Mouse (Mus musculus): ENCODE measurements around the gene Srebf2. TPM values are rescaled to one million over a fixed set of nuclear protein-coding genes. Genes with fewer than 3 reads are reported as not detected.

The Srebf2 gene
- polyA plus RNA-seq, 1 experiment = 180 TPM

DNA sequence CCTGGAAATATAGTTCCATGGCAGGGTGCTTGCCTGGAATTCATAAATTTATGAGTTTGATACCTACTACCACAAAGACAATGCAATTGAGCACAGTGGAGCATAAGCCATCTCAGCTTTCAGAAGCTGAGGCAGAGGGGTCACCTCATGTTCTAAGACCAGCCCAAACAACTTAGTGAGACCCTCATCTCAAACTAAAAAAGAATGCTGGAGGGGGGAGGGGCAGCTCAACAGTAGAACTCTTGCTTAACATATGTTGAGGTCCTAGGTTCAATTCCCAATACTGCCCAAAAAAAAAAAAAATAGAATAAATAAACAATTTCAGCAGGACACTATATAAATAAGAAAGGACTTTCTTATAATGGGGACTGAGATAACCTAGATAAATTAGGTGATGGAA lies 3.1 kb downstream of the Srebf2 start:
- H3ac ChIP-seq (ENCODE audit: control insufficient read depth, insufficient read length, low read depth) = no peak overlapping the region
- H3K79me2 ChIP-seq (ENCODE audit: control insufficient read depth, insufficient read depth) = peaks cover 80% of the 10 kb centered on the region
- no peaks in the 10 kb centered on the region for H3K27me3 ChIP-seq (ENCODE audit: control insufficient read depth, insufficient read depth, insufficient read length)
- TF ChIP-seq MYOD1 (IDR thresholded peaks at IDR 0.05; ENCODE audit: control insufficient read depth, insufficient read length, low read depth) (no peak), CEBPB (IDR thresholded peaks at IDR 0.05; ENCODE audit: low read depth) (no peak), MAX (IDR thresholded peaks at IDR 0.05) (no peak), CTCF (IDR thresholded peaks at IDR 0.05; ENCODE audit: control insufficient read depth, insufficient read depth, insufficient read length) (no peak), USF1 (IDR thresholded peaks at IDR 0.05; ENCODE audit: low read depth) (no peak), FOSL1 (IDR thresholded peaks at IDR 0.05; ENCODE audit: insufficient read depth, low read length, poor library complexity, severe bottlenecking) (no peak), MYOG (IDR thresholded peaks at IDR 0.05; ENCODE audit: control insufficient read depth, extremely low read depth, insufficient read length) (no peak)
- no peak overlapping the region for H3K4me3 ChIP-seq (ENCODE audit: insufficient read depth, poor library complexity, severe bottlenecking)
- H3K36me3 ChIP-seq (ENCODE audit: control insufficient read depth, insufficient read depth) = peaks cover 28% of the 10 kb centered on the region
- H3K79me3 ChIP-seq (ENCODE audit: low read depth) = peaks cover 72% of the 10 kb centered on the region

DNA sequence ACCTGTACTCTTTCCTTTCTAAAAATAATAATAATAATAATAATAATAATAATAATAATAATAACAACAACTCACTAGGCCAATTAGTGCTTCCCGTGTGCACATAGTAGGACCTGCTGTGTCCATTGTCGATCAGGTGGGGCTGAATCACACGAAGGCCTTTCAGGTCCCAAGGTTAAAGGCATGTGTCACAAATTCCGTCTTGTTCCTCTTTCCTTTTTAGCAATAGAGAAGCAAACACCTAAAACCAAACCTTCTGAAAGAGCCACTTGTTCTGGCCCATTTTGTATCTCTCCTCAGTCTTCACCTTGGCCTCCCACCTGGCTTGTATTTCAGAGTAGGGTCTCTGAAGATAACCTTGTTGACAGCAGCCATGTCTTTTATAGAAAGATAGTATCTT lies 4.2 kb downstream of the Srebf2 start:
- peaks cover 28% of the 10 kb centered on the region for H3K36me3 ChIP-seq (ENCODE audit: control insufficient read depth, insufficient read depth)
- TF ChIP-seq CTCF (IDR thresholded peaks at IDR 0.05; ENCODE audit: control insufficient read depth, insufficient read depth, insufficient read length) = no peak
- no peak for TF ChIP-seq FOSL1 (IDR thresholded peaks at IDR 0.05; ENCODE audit: insufficient read depth, low read length, poor library complexity, severe bottlenecking)
- no peak for TF ChIP-seq MYOD1 (IDR thresholded peaks at IDR 0.05; ENCODE audit: control insufficient read depth, insufficient read length, low read depth)
- TF ChIP-seq MYOG (IDR thresholded peaks at IDR 0.05; ENCODE audit: control insufficient read depth, extremely low read depth, insufficient read length) = no peak
- no peak for TF ChIP-seq MAX (IDR thresholded peaks at IDR 0.05)
- no peak for TF ChIP-seq USF1 (IDR thresholded peaks at IDR 0.05; ENCODE audit: low read depth)
- TF ChIP-seq CEBPB (IDR thresholded peaks at IDR 0.05; ENCODE audit: low read depth) = no peak

DNA sequence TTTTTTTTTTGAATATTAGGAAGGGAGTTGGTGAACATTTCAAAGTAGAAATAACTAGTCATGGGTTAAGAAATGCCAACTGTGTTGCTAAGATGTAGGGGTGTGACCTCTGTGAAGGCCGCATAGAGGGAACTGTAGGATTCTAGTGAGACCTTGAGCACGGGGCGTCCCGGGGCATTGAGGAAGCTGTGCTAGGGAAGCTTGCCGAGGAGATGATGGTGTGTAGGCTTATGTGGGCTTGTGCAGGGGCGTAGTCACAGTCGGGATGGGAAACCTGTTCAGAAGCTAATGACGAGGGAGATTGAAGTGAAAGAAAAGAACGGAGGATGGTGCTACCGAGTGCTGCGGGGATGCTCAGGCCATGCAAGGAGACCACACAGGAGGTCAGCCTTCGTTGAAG lies 5.0 kb downstream of the Srebf2 start:
- Histone ChIP-seq H3K36me3 (ENCODE audit: control insufficient read depth, insufficient read depth) (peaks cover 28% of the 10 kb centered on the region), H3K79me2 (ENCODE audit: control insufficient read depth, insufficient read depth) (peaks cover 100% of the 10 kb centered on the region)

More for the DNA sequence above, 4.2 kb downstream of the Srebf2 start:
- Histone ChIP-seq H3K79me2 (ENCODE audit: control insufficient read depth, insufficient read depth) (peaks cover 91% of the 10 kb centered on the region), H3K79me3 (ENCODE audit: low read depth) (peaks cover 83% of the 10 kb centered on the region), H3ac (ENCODE audit: control insufficient read depth, insufficient read length, low read depth) (no peak overlapping the region), H3K27me3 (ENCODE audit: control insufficient read depth, insufficient read depth, insufficient read length) (no peaks in the 10 kb centered on the region), H3K4me3 (ENCODE audit: insufficient read depth, poor library complexity, severe bottlenecking) (no peak overlapping the region)

DNA sequence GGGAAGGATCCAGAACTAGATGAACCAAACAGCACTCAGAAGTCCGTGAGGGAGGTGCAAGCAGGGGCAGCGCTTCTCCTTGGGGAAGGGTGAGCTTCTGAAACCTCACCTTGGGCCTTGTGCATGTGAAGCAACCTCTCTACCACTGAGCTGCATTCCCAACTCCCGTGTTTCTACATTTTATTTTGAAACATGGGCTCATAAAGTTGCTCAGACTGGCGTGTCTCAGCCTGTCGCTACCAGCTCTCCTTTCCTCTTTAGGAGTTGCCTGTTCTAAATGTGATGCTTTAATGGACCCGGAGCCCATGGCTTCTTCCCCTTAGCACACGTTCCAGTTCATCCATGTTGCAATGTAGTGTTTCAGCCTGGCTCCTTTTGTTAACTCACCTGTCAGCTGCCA lies 5.5 kb downstream of the Srebf2 start:
- no peak overlapping the region for H3K4me3 ChIP-seq (ENCODE audit: insufficient read depth, poor library complexity, severe bottlenecking)
- H3K79me2 ChIP-seq (ENCODE audit: control insufficient read depth, insufficient read depth) = peaks cover 100% of the 10 kb centered on the region
- H3ac ChIP-seq (ENCODE audit: control insufficient read depth, insufficient read length, low read depth) = no peak overlapping the region
- no peaks in the 10 kb centered on the region for H3K27me3 ChIP-seq (ENCODE audit: control insufficient read depth, insufficient read depth, insufficient read length)
- H3K79me3 ChIP-seq (ENCODE audit: low read depth) = peaks cover 96% of the 10 kb centered on the region
- TF ChIP-seq FOSL1 (IDR thresholded peaks at IDR 0.05; ENCODE audit: insufficient read depth, low read length, poor library complexity, severe bottlenecking) (no peak), MYOD1 (IDR thresholded peaks at IDR 0.05; ENCODE audit: control insufficient read depth, insufficient read length, low read depth) (no peak), CEBPB (IDR thresholded peaks at IDR 0.05; ENCODE audit: low read depth) (no peak), CTCF (IDR thresholded peaks at IDR 0.05; ENCODE audit: control insufficient read depth, insufficient read depth, insufficient read length) (no peak), MYOG (IDR thresholded peaks at IDR 0.05; ENCODE audit: control insufficient read depth, extremely low read depth, insufficient read length) (no peak), MAX (IDR thresholded peaks at IDR 0.05) (no peak), USF1 (IDR thresholded peaks at IDR 0.05; ENCODE audit: low read depth) (no peak)
- H3K36me3 ChIP-seq (ENCODE audit: control insufficient read depth, insufficient read depth) = peaks cover 28% of the 10 kb centered on the region

More for the DNA sequence above, 5.0 kb downstream of the Srebf2 start:
- H3K27me3 ChIP-seq (ENCODE audit: control insufficient read depth, insufficient read depth, insufficient read length) = no peaks in the 10 kb centered on the region
- no peak for TF ChIP-seq MAX (IDR thresholded peaks at IDR 0.05)
- no peak for TF ChIP-seq MYOD1 (IDR thresholded peaks at IDR 0.05; ENCODE audit: control insufficient read depth, insufficient read length, low read depth)
- TF ChIP-seq CTCF (IDR thresholded peaks at IDR 0.05; ENCODE audit: control insufficient read depth, insufficient read depth, insufficient read length) = no peak
- peaks cover 92% of the 10 kb centered on the region for H3K79me3 ChIP-seq (ENCODE audit: low read depth)
- no peak overlapping the region for H3ac ChIP-seq (ENCODE audit: control insufficient read depth, insufficient read length, low read depth)
- no peak overlapping the region for H3K4me3 ChIP-seq (ENCODE audit: insufficient read depth, poor library complexity, severe bottlenecking)

DNA sequence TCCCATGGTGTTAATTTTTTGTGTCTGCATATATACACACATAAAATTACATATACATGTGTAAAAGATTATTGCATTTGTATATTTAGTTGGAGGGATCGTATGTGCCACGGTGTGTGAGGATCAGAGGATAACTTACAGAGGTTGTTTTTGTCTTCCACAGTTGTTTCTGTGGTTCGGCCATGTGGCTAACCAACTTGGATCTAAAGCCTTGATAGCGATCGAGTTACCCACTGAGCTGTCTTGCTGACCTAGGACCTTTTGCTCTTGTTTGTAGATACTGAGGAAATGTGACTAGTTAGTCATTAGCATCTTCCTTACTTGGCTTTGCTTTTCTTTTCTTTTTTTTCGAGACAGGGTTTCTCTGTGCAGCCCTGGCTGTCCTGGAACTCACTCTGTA lies 9.3 kb downstream of the Srebf2 start:
- Histone ChIP-seq H3K79me2 (ENCODE audit: control insufficient read depth, insufficient read depth) (peaks cover 100% of the 10 kb centered on the region), H3K4me3 (ENCODE audit: insufficient read depth, poor library complexity, severe bottlenecking) (no peak overlapping the region), H3ac (ENCODE audit: control insufficient read depth, insufficient read length, low read depth) (no peak overlapping the region), H3K27me3 (ENCODE audit: control insufficient read depth, insufficient read depth, insufficient read length) (no peaks in the 10 kb centered on the region), H3K79me3 (ENCODE audit: low read depth) (peaks cover 100% of the 10 kb centered on the region), H3K36me3 (ENCODE audit: control insufficient read depth, insufficient read depth) (peaks cover 22% of the 10 kb centered on the region)
- no peak for TF ChIP-seq MYOG (IDR thresholded peaks at IDR 0.05; ENCODE audit: control insufficient read depth, extremely low read depth, insufficient read length)
- TF ChIP-seq CEBPB (IDR thresholded peaks at IDR 0.05; ENCODE audit: low read depth) = no peak
- no peak for TF ChIP-seq USF1 (IDR thresholded peaks at IDR 0.05; ENCODE audit: low read depth)
- TF ChIP-seq MYOD1 (IDR thresholded peaks at IDR 0.05; ENCODE audit: control insufficient read depth, insufficient read length, low read depth) = no peak

DNA sequence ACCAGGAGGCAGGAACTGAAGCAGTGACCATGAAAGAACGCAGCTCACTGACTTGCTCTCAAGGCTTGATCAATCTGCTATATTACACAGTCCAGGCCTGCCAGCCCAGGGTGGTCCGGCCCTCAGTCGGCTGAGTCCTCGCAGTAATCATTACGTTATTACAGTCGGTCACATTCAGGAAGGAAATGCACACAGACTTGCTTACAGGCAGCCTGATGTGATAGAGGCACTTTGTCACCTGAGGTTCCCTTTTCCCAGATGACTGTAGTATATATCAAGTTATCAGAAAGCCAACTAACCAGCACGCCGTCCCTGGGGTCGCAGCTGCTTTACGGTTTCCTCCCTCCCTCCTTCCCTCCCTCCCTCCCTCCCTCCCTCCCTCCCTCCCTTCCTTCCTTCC lies 9.9 kb downstream of the Srebf2 start:
- Histone ChIP-seq H3K36me3 (ENCODE audit: control insufficient read depth, insufficient read depth) (peaks cover 21% of the 10 kb centered on the region), H3K79me2 (ENCODE audit: control insufficient read depth, insufficient read depth) (peaks cover 100% of the 10 kb centered on the region), H3K4me3 (ENCODE audit: insufficient read depth, poor library complexity, severe bottlenecking) (no peak overlapping the region), H3K79me3 (ENCODE audit: low read depth) (peaks cover 100% of the 10 kb centered on the region), H3K27me3 (ENCODE audit: control insufficient read depth, insufficient read depth, insufficient read length) (no peaks in the 10 kb centered on the region), H3ac (ENCODE audit: control insufficient read depth, insufficient read length, low read depth) (no peak overlapping the region)
- TF ChIP-seq FOSL1 (IDR thresholded peaks at IDR 0.05; ENCODE audit: insufficient read depth, low read length, poor library complexity, severe bottlenecking) = no peak

Measured in C2C12 (cell line).